Mouse (Mus musculus) embryo, embryonic 11 days (tissue): ENCODE measurements around the gene Epyc.

Source experiments
- DNase-seq: peaks from one replicate; pipeline ENCODE4 v3.0.0-alpha.2; 2015

The Epyc gene

GRCm38 (mm10) chr10:97643768-97644167 lies at the start of gene Epyc:
TSS of gene Epyc (plus strand) at chr10:97644068.
- no peak for DNase-seq

GRCm38 (mm10) chr10:97595680-97596079 lies 48.2 kb upstream of the Epyc start:
- DNase-seq: peak; percentile 13

- no peak for DNase-seq
Observed at GRCm38 (mm10) chr10:97601744-97602143, 42.1 kb upstream of the Epyc start.

- DNase-seq: no peak
Observed at GRCm38 (mm10) chr10:97603256-97603655, 40.6 kb upstream of the Epyc start.

GRCm38 (mm10) chr10:97606579-97606978 lies 37.3 kb upstream of the Epyc start, which contains the start of gene Kera:
TSS of gene Kera (plus strand) at chr10:97606879.
- DNase-seq: no peak

GRCm38 (mm10) chr10:97622328-97622727 lies 21.5 kb upstream of the Epyc start:
- no peak for DNase-seq

- peak; percentile 6 for DNase-seq
Observed at GRCm38 (mm10) chr10:97624381-97624780, 19.5 kb upstream of the Epyc start.

GRCm38 (mm10) chr10:97625116-97625515 lies 18.8 kb upstream of the Epyc start:
- peak; percentile 58 for DNase-seq

GRCm38 (mm10) chr10:97626543-97626942 lies 17.3 kb upstream of the Epyc start:
- DNase-seq: peak; percentile 9

- DNase-seq: no peak
Observed at GRCm38 (mm10) chr10:97631061-97631460, 12.8 kb upstream of the Epyc start.

- no peak for DNase-seq
Observed at GRCm38 (mm10) chr10:97641926-97642325, 1.9 kb upstream of the Epyc start.

GRCm38 (mm10) chr10:97650334-97650733 lies 6.5 kb downstream of the Epyc start:
- no peak for DNase-seq

GRCm38 (mm10) chr10:97659489-97659888 lies 15.6 kb downstream of the Epyc start:
- no peak for DNase-seq

GRCm38 (mm10) chr10:97668656-97669055 lies 24.8 kb downstream of the Epyc start:
- peak; percentile 46 for DNase-seq

GRCm38 (mm10) chr10:97670202-97670601 lies 26.3 kb downstream of the Epyc start:
- peak; percentile 53 for DNase-seq

GRCm38 (mm10) chr10:97673239-97673638 lies 29.4 kb downstream of the Epyc start:
- no peak for DNase-seq

GRCm38 (mm10) chr10:97682981-97683380 lies 39.1 kb downstream of the Epyc start:
- DNase-seq: no peak

GRCm38 (mm10) chr10:97687198-97687597 lies 43.3 kb downstream of the Epyc start:
- no peak for DNase-seq

- peak; percentile 19 for DNase-seq
Observed at GRCm38 (mm10) chr10:97689425-97689824, 45.6 kb downstream of the Epyc start.

GRCm38 (mm10) chr10:97692913-97693312 lies 49.0 kb downstream of the Epyc start, which contains the start of gene Ccer1:
TSS of gene Ccer1 (plus strand) at chr10:97693059.
- no peak for DNase-seq

- no peak for DNase-seq
Observed at GRCm38 (mm10) chr10:97693398-97694135, 49.7 kb downstream of the Epyc start.

GRCm38 (mm10) chr10:97702321-97702720 lies 58.5 kb downstream of the Epyc start:
- DNase-seq: no peak

GRCm38 (mm10) chr10:97704562-97704961 lies 60.7 kb downstream of the Epyc start:
- DNase-seq: peak; percentile 88

- DNase-seq: peak; percentile 88
Observed at GRCm38 (mm10) chr10:97712687-97713086, 68.8 kb downstream of the Epyc start.

GRCm38 (mm10) chr10:97714584-97714983 lies 70.7 kb downstream of the Epyc start:
- no peak for DNase-seq
